Mouse (Mus musculus): Measurements from ENCODE around the gene Gadd45gip1. TPM values are rescaled to one million over a fixed set of nuclear protein-coding genes. Genes with fewer than 3 reads are reported as not detected.
A peak's percentile ranks its signal among the peaks of the same experiment; 100 is the strongest.

Gene Gadd45gip1
- polyA plus RNA-seq, 1 experiment = 21.3 TPM

GRCm38 (mm10) chr8:84794486-84794885, 36.8 kb upstream of the Gadd45gip1 start:
- 57% methylated on average over 7 of the region's 7 CpGs for WGBS
- TF ChIP-seq CTCF (IDR thresholded peaks at IDR 0.05; ENCODE audit: insufficient read depth, low read length) (no peak), POLR2A (IDR thresholded peaks at IDR 0.05; ENCODE audit: borderline replicate concordance, extremely low read depth, low read depth, low read length) (no peak)
- H3K4me3 ChIP-seq (replicated peaks; ENCODE audit: extremely low read depth, low read depth, low read length) = no peak overlapping the region
- H3K4me1 ChIP-seq (ENCODE audit: control insufficient read depth, insufficient read depth, low read length) = peaks cover 34% of the 10 kb centered on the region
- DNase-seq = no peak

GRCm38 (mm10) chr8:84797256-84797797, 34.0 kb upstream of the Gadd45gip1 start:
- Histone ChIP-seq H3K4me1 (ENCODE audit: control insufficient read depth, insufficient read depth, low read length) (peaks cover 23% of the 10 kb centered on the region), H3K4me3 (replicated peaks; ENCODE audit: extremely low read depth, low read depth, low read length) (no peak overlapping the region)
- no peak for TF ChIP-seq CTCF (IDR thresholded peaks at IDR 0.05; ENCODE audit: insufficient read depth, low read length)
- TF ChIP-seq POLR2A (IDR thresholded peaks at IDR 0.05; ENCODE audit: borderline replicate concordance, extremely low read depth, low read depth, low read length) = no peak
- no peak for DNase-seq
- WGBS = 82% methylated on average over 15 of the region's 15 CpGs

- H3K4me1 ChIP-seq (ENCODE audit: control insufficient read depth, insufficient read depth, low read length) = peaks cover 23% of the 10 kb centered on the region
- H3K4me3 ChIP-seq (replicated peaks; ENCODE audit: extremely low read depth, low read depth, low read length) = peak overlapping the region; percentile 71
- DNase-seq = no peak
- 72% methylated on average over 6 of the region's 6 CpGs for WGBS
- TF ChIP-seq POLR2A (IDR thresholded peaks at IDR 0.05; ENCODE audit: borderline replicate concordance, extremely low read depth, low read depth, low read length) = no peak
- no peak for TF ChIP-seq CTCF (IDR thresholded peaks at IDR 0.05; ENCODE audit: insufficient read depth, low read length)
These were observed 33.4 kb upstream of the Gadd45gip1 start for GRCm38 (mm10) chr8:84797971-84798370.

GRCm38 (mm10) chr8:84798446-84799135, 32.7 kb upstream of the Gadd45gip1 start:
- DNase-seq = no peak
- 64% methylated on average over 10 of the region's 10 CpGs for WGBS
- H3K4me1 ChIP-seq (ENCODE audit: control insufficient read depth, insufficient read depth, low read length) = peaks cover 23% of the 10 kb centered on the region
- peak overlapping the region; percentile 71 for H3K4me3 ChIP-seq (replicated peaks; ENCODE audit: extremely low read depth, low read depth, low read length)
- TF ChIP-seq POLR2A (IDR thresholded peaks at IDR 0.05; ENCODE audit: borderline replicate concordance, extremely low read depth, low read depth, low read length) (no peak), CTCF (IDR thresholded peaks at IDR 0.05; ENCODE audit: insufficient read depth, low read length) (no peak)

- peak; percentile 75 for DNase-seq
- Histone ChIP-seq H3K4me3 (replicated peaks; ENCODE audit: extremely low read depth, low read depth, low read length) (peak overlapping the region; percentile 71), H3K4me1 (ENCODE audit: control insufficient read depth, insufficient read depth, low read length) (peaks cover 23% of the 10 kb centered on the region)
- TF ChIP-seq CTCF (IDR thresholded peaks at IDR 0.05; ENCODE audit: insufficient read depth, low read length) (no peak), POLR2A (IDR thresholded peaks at IDR 0.05; ENCODE audit: borderline replicate concordance, extremely low read depth, low read depth, low read length) (no peak)
- 4% methylated on average over 94 of the region's 108 CpGs for WGBS
These were observed 32.0 kb upstream of the Gadd45gip1 start for GRCm38 (mm10) chr8:84799136-84799931.

GRCm38 (mm10) chr8:84799999-84800831, 31.1 kb upstream of the Gadd45gip1 start, which contains the start of gene Nfix:
Gene Nfix, minus strand, starts transcription at chr8:84800344.
- 15% methylated on average over 112 of the region's 125 CpGs for WGBS
- DNase-seq = peak; percentile 72
- TF ChIP-seq POLR2A (IDR thresholded peaks at IDR 0.05; ENCODE audit: borderline replicate concordance, extremely low read depth, low read depth, low read length) (0 out of 2 replicates have a peak, but pooled peaks have one; percentile 42), CTCF (IDR thresholded peaks at IDR 0.05; ENCODE audit: insufficient read depth, low read length) (no peak)
- Histone ChIP-seq H3K4me3 (replicated peaks; ENCODE audit: extremely low read depth, low read depth, low read length) (peak within 1 kb of the TSS; percentile 77), H3K4me1 (ENCODE audit: control insufficient read depth, insufficient read depth, low read length) (peaks cover 19% of the 10 kb centered on the region)

- no peak for DNase-seq
- TF ChIP-seq CTCF (IDR thresholded peaks at IDR 0.05; ENCODE audit: insufficient read depth, low read length) (no peak), POLR2A (IDR thresholded peaks at IDR 0.05; ENCODE audit: borderline replicate concordance, extremely low read depth, low read depth, low read length) (no peak)
- no peaks in the 10 kb centered on the region for H3K4me1 ChIP-seq (ENCODE audit: control insufficient read depth, insufficient read depth, low read length)
- H3K4me3 ChIP-seq (replicated peaks; ENCODE audit: extremely low read depth, low read depth, low read length) = no peak overlapping the region
- WGBS = 94% methylated on average over 5 of the region's 5 CpGs
These were observed 25.3 kb upstream of the Gadd45gip1 start for GRCm38 (mm10) chr8:84806031-84806430.

GRCm38 (mm10) chr8:84809109-84809940, 22.0 kb upstream of the Gadd45gip1 start:
- peak; percentile 4 for DNase-seq
- TF ChIP-seq CTCF (IDR thresholded peaks at IDR 0.05; ENCODE audit: insufficient read depth, low read length) = no peak
- TF ChIP-seq POLR2A (IDR thresholded peaks at IDR 0.05; ENCODE audit: borderline replicate concordance, extremely low read depth, low read depth, low read length) = no peak
- Histone ChIP-seq H3K4me3 (replicated peaks; ENCODE audit: extremely low read depth, low read depth, low read length) (no peak overlapping the region), H3K4me1 (ENCODE audit: control insufficient read depth, insufficient read depth, low read length) (peaks cover 4% of the 10 kb centered on the region)
- WGBS = 77% methylated on average over 12 of the region's 12 CpGs

All from lung, adult 2 months (tissue).